Mouse (Mus musculus): ENCODE data around the gene Smim14. TPM values are rescaled to one million over a fixed set of nuclear protein-coding genes. Genes with fewer than 3 reads are reported as not detected.
A peak's percentile ranks its signal among the peaks of the same experiment; 100 is the strongest.
"Not testable (repeated sequence)": the region's sequence is repeated elsewhere in the genome, so short reads cannot be mapped to it uniquely, and the experiment has no call there.

The Smim14 gene
- polyA plus RNA-seq, 1 experiment from 2014 or later = 144 TPM

GRCm38 (mm10) chr5:65537420-65538071, 562 bp upstream of the Smim14 start:
- Histone ChIP-seq H3K4me2 (ENCODE audit: low read length) (peak overlapping the region; percentile 79), H3K36me3 (ENCODE audit: control insufficient read depth, insufficient read depth, low read length) (no peaks in the 10 kb centered on the region), H3K4me1 (ENCODE audit: control insufficient read depth in 2 of 2, insufficient read depth in 2 of 2, low read length in 2 of 2) (peaks cover 2 to 17% of the 10 kb centered on the region in 2 experiments), H3K4me3 (ENCODE audit: control insufficient read depth in 1 of 2, insufficient read depth in 1 of 2, low read depth in 1 of 2, low read length in 2 of 2) (peak overlapping the region; percentile 81 to 83), H3K27me3 (ENCODE audit: control insufficient read depth, insufficient read depth, low read length) (no peaks in the 10 kb centered on the region), H3K27ac (replicated peaks in 1 of 2; ENCODE audit: control insufficient read depth in 1 of 2, insufficient read depth in 1 of 2, low read depth in 2 of 2, low read length in 2 of 2) (peak overlapping the region; percentile 96 to 98), H3K9me3 (ENCODE audit: control insufficient read depth, low read length) (no peaks in the 10 kb centered on the region), H3K9ac (ENCODE audit: low read length) (peak overlapping the region; percentile 90)
- ATAC-seq (ENCODE audit: insufficient number of reproducible peaks, insufficient read depth, low FRiP score, low read depth) = peak; percentile 62
- WGBS = under 1% methylated on average over 48 of the region's 59 CpGs

- ATAC-seq (ENCODE audit: insufficient number of reproducible peaks, insufficient read depth, low FRiP score, low read depth); H3K9me3 ChIP-seq (ENCODE audit: control insufficient read depth, low read length); H3K27me3 ChIP-seq (ENCODE audit: control insufficient read depth, insufficient read depth, low read length); H3K36me3 ChIP-seq (ENCODE audit: control insufficient read depth, insufficient read depth, low read length): not testable (repeated sequence)
- Histone ChIP-seq H3K4me3 (ENCODE audit: control insufficient read depth in 1 of 2, insufficient read depth in 1 of 2, low read depth in 1 of 2, low read length in 2 of 2) (peak overlapping the region; percentile 81 to 83), H3K4me2 (ENCODE audit: low read length) (peak overlapping the region; percentile 79), H3K27ac (replicated peaks in 1 of 2; ENCODE audit: control insufficient read depth in 1 of 2, insufficient read depth in 1 of 2, low read depth in 2 of 2, low read length in 2 of 2) (peak overlapping the region; percentile 96 to 98), H3K4me1 (ENCODE audit: control insufficient read depth in 2 of 2, insufficient read depth in 2 of 2, low read length in 2 of 2) (peaks cover 2 to 17% of the 10 kb centered on the region in 2 experiments), H3K9ac (ENCODE audit: low read length) (peak overlapping the region; percentile 90)
- 75% methylated on average over 10 of the region's 10 CpGs for WGBS
Observed at GRCm38 (mm10) chr5:65536068-65536465, 917 bp downstream of the Smim14 start.

GRCm38 (mm10) chr5:65535457-65536067, 1.4 kb downstream of the Smim14 start:
- H3K27ac ChIP-seq (replicated peaks in 1 of 2; ENCODE audit: control insufficient read depth in 1 of 2, insufficient read depth in 1 of 2, low read depth in 2 of 2, low read length in 2 of 2) = no peak overlapping the region
- 67% methylated on average over 5 of the region's 5 CpGs for WGBS
- H3K4me2 ChIP-seq (ENCODE audit: low read length) = no peak overlapping the region
- H3K9me3 ChIP-seq (ENCODE audit: control insufficient read depth, low read length) = no peaks in the 10 kb centered on the region
- H3K4me1 ChIP-seq (ENCODE audit: control insufficient read depth in 2 of 2, insufficient read depth in 2 of 2, low read length in 2 of 2) = peaks cover 2 to 17% of the 10 kb centered on the region in 2 experiments
- ATAC-seq (ENCODE audit: insufficient number of reproducible peaks, insufficient read depth, low FRiP score, low read depth) = no peak
- no peak overlapping the region for H3K4me3 ChIP-seq (ENCODE audit: control insufficient read depth in 1 of 2, insufficient read depth in 1 of 2, low read depth in 1 of 2, low read length in 2 of 2)
- H3K36me3 ChIP-seq (ENCODE audit: control insufficient read depth, insufficient read depth, low read length) = no peaks in the 10 kb centered on the region
- H3K9ac ChIP-seq (ENCODE audit: low read length) = no peak overlapping the region
- no peaks in the 10 kb centered on the region for H3K27me3 ChIP-seq (ENCODE audit: control insufficient read depth, insufficient read depth, low read length)

- Histone ChIP-seq H3K36me3 (ENCODE audit: control insufficient read depth, insufficient read depth, low read length) (no peaks in the 10 kb centered on the region), H3K4me2 (ENCODE audit: low read length) (no peak overlapping the region), H3K4me1 (ENCODE audit: control insufficient read depth in 2 of 2, insufficient read depth in 2 of 2, low read length in 2 of 2) (peaks cover 0 to 14% of the 10 kb centered on the region in 2 experiments; a peak in 3 of 4 replicates), H3K9me3 (ENCODE audit: control insufficient read depth, low read length) (no peaks in the 10 kb centered on the region), H3K4me3 (ENCODE audit: control insufficient read depth in 1 of 2, insufficient read depth in 1 of 2, low read depth in 1 of 2, low read length in 2 of 2) (no peak overlapping the region), H3K9ac (ENCODE audit: low read length) (no peak overlapping the region), H3K27me3 (ENCODE audit: control insufficient read depth, insufficient read depth, low read length) (no peaks in the 10 kb centered on the region), H3K27ac (replicated peaks in 1 of 2; ENCODE audit: control insufficient read depth in 1 of 2, insufficient read depth in 1 of 2, low read depth in 2 of 2, low read length in 2 of 2) (no peak overlapping the region)
- whole genome bisulfite sequencing = 74% methylated on average over 4 of the region's 4 CpGs
- no peak for ATAC-seq (ENCODE audit: insufficient number of reproducible peaks, insufficient read depth, low FRiP score, low read depth)
Observed at GRCm38 (mm10) chr5:65534496-65534895, 2.5 kb downstream of the Smim14 start.

- no peak for ATAC-seq (ENCODE audit: insufficient number of reproducible peaks, insufficient read depth, low FRiP score, low read depth)
- H3K27ac ChIP-seq (replicated peaks in 1 of 2; ENCODE audit: control insufficient read depth in 1 of 2, insufficient read depth in 1 of 2, low read depth in 2 of 2, low read length in 2 of 2) = no peak overlapping the region
- H3K4me1 ChIP-seq (ENCODE audit: control insufficient read depth in 2 of 2, insufficient read depth in 2 of 2, low read length in 2 of 2) = peaks cover 0 to 3% of the 10 kb centered on the region in 2 experiments; a peak in 2 of 4 replicates
- no peaks in the 10 kb centered on the region for H3K36me3 ChIP-seq (ENCODE audit: control insufficient read depth, insufficient read depth, low read length)
- WGBS = 83% methylated on average over 3 of the region's 3 CpGs
- H3K4me3 ChIP-seq (ENCODE audit: control insufficient read depth in 1 of 2, insufficient read depth in 1 of 2, low read depth in 1 of 2, low read length in 2 of 2) = no peak overlapping the region
- no peak overlapping the region for H3K9ac ChIP-seq (ENCODE audit: low read length)
- H3K9me3 ChIP-seq (ENCODE audit: control insufficient read depth, low read length) = no peaks in the 10 kb centered on the region
- no peaks in the 10 kb centered on the region for H3K27me3 ChIP-seq (ENCODE audit: control insufficient read depth, insufficient read depth, low read length)
- H3K4me2 ChIP-seq (ENCODE audit: low read length) = no peak overlapping the region
Observed at GRCm38 (mm10) chr5:65531283-65531682, 5.7 kb downstream of the Smim14 start.

- WGBS = 24% methylated on average over 8 of the region's 8 CpGs
- H3K4me3 ChIP-seq (ENCODE audit: control insufficient read depth in 1 of 2, insufficient read depth in 1 of 2, low read depth in 1 of 2, low read length in 2 of 2) = no peak overlapping the region
- no peak overlapping the region for H3K9ac ChIP-seq (ENCODE audit: low read length)
- no peaks in the 10 kb centered on the region for H3K9me3 ChIP-seq (ENCODE audit: control insufficient read depth, low read length)
- H3K4me2 ChIP-seq (ENCODE audit: low read length) = no peak overlapping the region
- H3K27ac ChIP-seq (replicated peaks in 1 of 2; ENCODE audit: control insufficient read depth in 1 of 2, insufficient read depth in 1 of 2, low read depth in 2 of 2, low read length in 2 of 2) = no peak overlapping the region
- H3K27me3 ChIP-seq (ENCODE audit: control insufficient read depth, insufficient read depth, low read length) = no peaks in the 10 kb centered on the region
- no peak for ATAC-seq (ENCODE audit: insufficient number of reproducible peaks, insufficient read depth, low FRiP score, low read depth)
- H3K4me1 ChIP-seq (ENCODE audit: control insufficient read depth in 2 of 2, insufficient read depth in 2 of 2, low read length in 2 of 2) = no peaks in the 10 kb centered on the region
- H3K36me3 ChIP-seq (ENCODE audit: control insufficient read depth, insufficient read depth, low read length) = no peaks in the 10 kb centered on the region
Observed at GRCm38 (mm10) chr5:65525674-65526443, 11.1 kb downstream of the Smim14 start.

GRCm38 (mm10) chr5:65524831-65525230, 12.2 kb downstream of the Smim14 start:
- H3K9me3 ChIP-seq (ENCODE audit: control insufficient read depth, low read length) = no peaks in the 10 kb centered on the region
- no peaks in the 10 kb centered on the region for H3K4me1 ChIP-seq (ENCODE audit: control insufficient read depth in 2 of 2, insufficient read depth in 2 of 2, low read length in 2 of 2)
- ATAC-seq (ENCODE audit: insufficient number of reproducible peaks, insufficient read depth, low FRiP score, low read depth) = no peak
- no peaks in the 10 kb centered on the region for H3K27me3 ChIP-seq (ENCODE audit: control insufficient read depth, insufficient read depth, low read length)
- H3K4me3 ChIP-seq (ENCODE audit: control insufficient read depth in 1 of 2, insufficient read depth in 1 of 2, low read depth in 1 of 2, low read length in 2 of 2) = no peak overlapping the region
- WGBS = 72% methylated on average over 4 of the region's 4 CpGs
- H3K9ac ChIP-seq (ENCODE audit: low read length) = no peak overlapping the region
- H3K4me2 ChIP-seq (ENCODE audit: low read length) = no peak overlapping the region
- no peak overlapping the region for H3K27ac ChIP-seq (replicated peaks in 1 of 2; ENCODE audit: control insufficient read depth in 1 of 2, insufficient read depth in 1 of 2, low read depth in 2 of 2, low read length in 2 of 2)
- H3K36me3 ChIP-seq (ENCODE audit: control insufficient read depth, insufficient read depth, low read length) = no peaks in the 10 kb centered on the region
